Mouse (Mus musculus): ENCODE results near the gene Katnbl1. TPM values are rescaled to one million over a fixed set of nuclear protein-coding genes. Genes with fewer than 3 reads are reported as not detected.
"Not testable (repeated sequence)": the region's sequence is repeated elsewhere in the genome, so short reads cannot be mapped to it uniquely, and the experiment has no call there.

Katnbl1 gene
- polyA plus RNA-seq, 1 experiment: 0.29 TPM

DNA sequence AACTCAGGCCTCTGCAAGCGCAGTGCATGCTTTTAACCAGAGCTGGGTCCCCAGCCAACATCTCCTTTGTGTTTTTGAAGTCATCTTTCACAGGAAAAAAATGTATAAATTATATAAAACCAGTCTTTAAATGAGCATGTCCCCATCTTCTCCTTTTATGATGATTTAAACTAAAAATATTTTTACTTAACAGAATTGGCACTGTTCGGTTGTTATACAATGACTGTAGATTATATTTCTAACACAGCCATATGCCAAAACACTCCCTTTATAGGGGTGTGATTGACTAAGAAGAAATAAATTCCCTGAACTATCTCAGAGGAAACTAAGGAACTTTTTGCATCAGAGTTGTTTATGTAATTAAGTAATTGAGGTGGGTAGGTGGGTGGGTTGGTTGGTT lies 53.5 kb downstream of the Katnbl1 start:
- H3K4me3 ChIP-seq (replicated peaks): no peak overlapping the region
- no peaks in the 10 kb centered on the region for H3K9me3 ChIP-seq (ENCODE audit: control insufficient read depth, low read length)
- H3K27me3 ChIP-seq (ENCODE audit: control insufficient read depth): no peaks in the 10 kb centered on the region
- H3K4me1 ChIP-seq (ENCODE audit: control insufficient read depth): peaks cover 20% of the 10 kb centered on the region
- TF ChIP-seq TAL1 (IDR thresholded peaks at IDR 0.05; ENCODE audit: low read length): no peak
- TF ChIP-seq GATA1 (IDR thresholded peaks at IDR 0.05; ENCODE audit: low read length): no peak
- no peaks in the 10 kb centered on the region; the same call in 1 of the 2 replicates for H3K36me3 ChIP-seq (ENCODE audit: control insufficient read depth)

DNA sequence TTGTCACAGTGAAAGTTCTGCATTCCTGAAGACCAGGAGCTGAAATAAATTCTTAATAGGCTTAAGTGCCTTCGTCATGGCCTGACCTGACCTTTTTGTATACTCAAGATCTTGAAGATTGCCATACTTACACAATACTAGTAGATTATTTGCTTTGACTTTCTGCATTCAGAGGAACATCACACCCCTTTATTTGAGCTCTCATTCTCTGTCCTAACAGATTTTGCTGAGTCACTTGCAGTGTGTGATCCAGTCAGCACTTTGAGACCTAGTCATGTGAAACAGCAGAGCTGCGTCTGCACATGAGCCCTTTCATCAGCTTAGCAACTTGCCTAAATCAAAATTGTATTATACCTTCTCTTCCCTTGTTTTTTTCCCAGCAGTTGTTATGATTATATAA lies 54.3 kb downstream of the Katnbl1 start:
- Histone ChIP-seq H3K27me3 (ENCODE audit: control insufficient read depth) (no peaks in the 10 kb centered on the region), H3K4me3 (replicated peaks) (no peak overlapping the region), H3K4me1 (ENCODE audit: control insufficient read depth) (peaks cover 13% of the 10 kb centered on the region), H3K9me3 (ENCODE audit: control insufficient read depth, low read length) (no peaks in the 10 kb centered on the region), H3K36me3 (ENCODE audit: control insufficient read depth) (no peaks in the 10 kb centered on the region)
- TF ChIP-seq TAL1 (IDR thresholded peaks at IDR 0.05; ENCODE audit: low read length): no peak
- TF ChIP-seq GATA1 (IDR thresholded peaks at IDR 0.05; ENCODE audit: low read length): no peak

- TF ChIP-seq GATA1 (IDR thresholded peaks at IDR 0.05; ENCODE audit: low read length) (no peak), TAL1 (IDR thresholded peaks at IDR 0.05; ENCODE audit: low read length) (no peak)
- Histone ChIP-seq H3K9me3 (ENCODE audit: control insufficient read depth, low read length) (no peaks in the 10 kb centered on the region), H3K36me3 (ENCODE audit: control insufficient read depth) (no peaks in the 10 kb centered on the region), H3K4me3 (replicated peaks) (no peak overlapping the region), H3K27me3 (ENCODE audit: control insufficient read depth) (no peaks in the 10 kb centered on the region), H3K4me1 (ENCODE audit: control insufficient read depth) (peaks cover 11% of the 10 kb centered on the region)
These were observed 57.3 kb downstream of the Katnbl1 start for GRCm38 (mm10) chr2:112436292-112436691.

DNA sequence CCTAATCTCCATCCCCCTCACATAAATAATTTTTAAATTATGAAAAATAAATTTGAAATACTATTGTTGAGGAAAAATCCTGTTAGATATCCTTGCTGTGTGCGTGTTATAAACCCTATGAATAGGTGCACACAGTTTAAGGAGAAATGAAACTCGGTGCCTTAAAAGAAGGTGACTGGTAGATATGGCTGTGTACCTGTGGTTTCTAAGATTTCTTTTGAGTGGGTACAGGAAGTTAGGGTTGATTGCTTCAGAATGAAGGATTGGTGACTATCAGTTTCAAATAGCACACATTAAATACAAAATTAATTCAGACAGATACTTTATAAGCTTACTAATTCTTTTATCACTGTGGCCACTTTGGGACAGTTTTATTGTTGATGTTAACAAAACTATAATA lies 58.6 kb downstream of the Katnbl1 start:
- Histone ChIP-seq H3K4me1 (ENCODE audit: control insufficient read depth) (peaks cover 11% of the 10 kb centered on the region), H3K36me3 (ENCODE audit: control insufficient read depth) (no peaks in the 10 kb centered on the region)
- no peak for TF ChIP-seq GATA1 (IDR thresholded peaks at IDR 0.05; ENCODE audit: low read length)
- TF ChIP-seq TAL1 (IDR thresholded peaks at IDR 0.05; ENCODE audit: low read length): no peak

GRCm38 (mm10) chr2:112443491-112443890 lies 64.5 kb downstream of the Katnbl1 start:
- Histone ChIP-seq H3K36me3 (ENCODE audit: control insufficient read depth) (no peaks in the 10 kb centered on the region), H3K4me3 (replicated peaks) (no peak overlapping the region), H3K27me3 (ENCODE audit: control insufficient read depth) (no peaks in the 10 kb centered on the region), H3K4me1 (ENCODE audit: control insufficient read depth) (no peaks in the 10 kb centered on the region), H3K9me3 (ENCODE audit: control insufficient read depth, low read length) (no peaks in the 10 kb centered on the region)
- no peak for TF ChIP-seq TAL1 (IDR thresholded peaks at IDR 0.05; ENCODE audit: low read length)
- TF ChIP-seq GATA1 (IDR thresholded peaks at IDR 0.05; ENCODE audit: low read length): no peak

More for the DNA sequence above, 58.6 kb downstream of the Katnbl1 start:
- Histone ChIP-seq H3K9me3 (ENCODE audit: control insufficient read depth, low read length) (no peaks in the 10 kb centered on the region), H3K27me3 (ENCODE audit: control insufficient read depth) (no peaks in the 10 kb centered on the region), H3K4me3 (replicated peaks) (no peak overlapping the region)

DNA sequence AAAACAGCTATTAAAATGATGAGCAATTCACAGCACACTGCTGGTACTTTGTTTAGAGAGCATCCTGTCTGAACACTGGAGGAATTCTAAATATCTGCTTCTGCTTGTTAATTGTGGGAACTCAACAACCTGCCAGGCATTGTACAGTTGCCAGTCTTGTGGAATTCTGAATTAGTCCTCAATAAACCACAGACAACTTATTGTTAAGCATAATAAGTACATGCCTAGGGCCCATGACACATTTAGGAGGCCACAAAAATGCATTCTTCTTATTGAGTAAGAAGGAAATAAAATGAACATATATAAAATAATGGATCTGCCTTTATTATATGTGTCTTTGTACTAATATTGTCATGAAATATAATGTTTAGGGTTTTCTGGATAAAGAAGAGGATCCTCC lies 66.5 kb downstream of the Katnbl1 start:
- Histone ChIP-seq H3K4me3 (replicated peaks) (no peak overlapping the region), H3K36me3 (ENCODE audit: control insufficient read depth) (no peaks in the 10 kb centered on the region), H3K4me1 (ENCODE audit: control insufficient read depth) (peaks cover 3% of the 10 kb centered on the region), H3K9me3 (ENCODE audit: control insufficient read depth, low read length) (no peaks in the 10 kb centered on the region), H3K27me3 (ENCODE audit: control insufficient read depth) (no peaks in the 10 kb centered on the region)
- TF ChIP-seq TAL1 (IDR thresholded peaks at IDR 0.05; ENCODE audit: low read length) (no peak), GATA1 (IDR thresholded peaks at IDR 0.05; ENCODE audit: low read length) (no peak)

DNA sequence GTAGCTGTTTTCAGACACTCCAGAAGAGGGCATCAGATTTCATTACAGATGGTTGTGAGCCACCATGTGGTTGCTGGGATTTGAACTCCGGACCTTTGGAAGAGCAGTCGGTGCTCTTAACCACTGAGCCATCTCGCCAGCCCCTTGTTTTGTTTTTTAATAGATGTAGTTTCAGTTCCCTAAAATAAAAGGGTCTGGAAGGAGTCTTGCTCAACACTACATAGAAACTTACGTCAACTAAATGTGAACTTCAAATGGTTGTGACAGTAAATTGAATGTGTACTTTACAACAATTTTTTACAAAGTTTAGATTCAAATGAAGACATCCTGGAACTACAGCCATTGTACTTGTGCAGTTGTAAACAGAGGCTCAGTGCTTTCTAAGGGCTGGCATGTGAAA lies 69.0 kb downstream of the Katnbl1 start:
- peaks cover 15% of the 10 kb centered on the region for H3K4me1 ChIP-seq (ENCODE audit: control insufficient read depth)
- not testable (repeated sequence) for H3K27me3 ChIP-seq (ENCODE audit: control insufficient read depth); H3K36me3 ChIP-seq (ENCODE audit: control insufficient read depth); H3K9me3 ChIP-seq (ENCODE audit: control insufficient read depth, low read length); H3K4me3 ChIP-seq (replicated peaks)

DNA sequence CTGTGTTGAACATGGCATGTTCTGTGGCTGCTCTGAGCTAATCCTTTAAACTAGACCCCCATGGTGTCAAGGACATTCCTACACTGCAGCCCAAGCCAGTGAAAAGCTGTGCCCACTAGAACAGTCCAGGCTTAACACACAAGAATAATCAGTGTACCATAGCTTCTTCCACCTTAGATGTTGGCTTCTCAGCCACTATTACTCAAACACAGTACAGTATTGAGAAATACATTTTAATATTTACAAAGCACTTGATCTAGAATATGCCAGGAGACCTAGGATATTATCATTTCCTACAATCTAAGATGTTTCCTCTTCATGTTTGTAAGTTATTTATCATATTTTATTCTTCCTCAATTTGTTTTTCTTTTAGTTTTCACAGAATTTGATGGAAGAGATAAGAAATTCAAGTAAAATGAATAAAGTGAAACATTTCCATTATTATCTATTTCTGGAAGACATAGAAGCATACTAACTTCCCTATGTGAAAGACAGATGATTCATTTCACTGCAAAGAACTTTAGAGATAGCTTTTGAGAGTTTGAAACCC lies 69.6 kb downstream of the Katnbl1 start:
- H3K4me1 ChIP-seq (ENCODE audit: control insufficient read depth): peaks cover 16% of the 10 kb centered on the region
- no peaks in the 10 kb centered on the region for H3K36me3 ChIP-seq (ENCODE audit: control insufficient read depth)
- no peak overlapping the region for H3K4me3 ChIP-seq (replicated peaks)
- H3K27me3 ChIP-seq (ENCODE audit: control insufficient read depth): no peaks in the 10 kb centered on the region
- no peaks in the 10 kb centered on the region for H3K9me3 ChIP-seq (ENCODE audit: control insufficient read depth, low read length)
- TF ChIP-seq TAL1 (IDR thresholded peaks at IDR 0.05; ENCODE audit: low read length) (no peak), GATA1 (IDR thresholded peaks at IDR 0.05; ENCODE audit: low read length) (no peak)

DNA sequence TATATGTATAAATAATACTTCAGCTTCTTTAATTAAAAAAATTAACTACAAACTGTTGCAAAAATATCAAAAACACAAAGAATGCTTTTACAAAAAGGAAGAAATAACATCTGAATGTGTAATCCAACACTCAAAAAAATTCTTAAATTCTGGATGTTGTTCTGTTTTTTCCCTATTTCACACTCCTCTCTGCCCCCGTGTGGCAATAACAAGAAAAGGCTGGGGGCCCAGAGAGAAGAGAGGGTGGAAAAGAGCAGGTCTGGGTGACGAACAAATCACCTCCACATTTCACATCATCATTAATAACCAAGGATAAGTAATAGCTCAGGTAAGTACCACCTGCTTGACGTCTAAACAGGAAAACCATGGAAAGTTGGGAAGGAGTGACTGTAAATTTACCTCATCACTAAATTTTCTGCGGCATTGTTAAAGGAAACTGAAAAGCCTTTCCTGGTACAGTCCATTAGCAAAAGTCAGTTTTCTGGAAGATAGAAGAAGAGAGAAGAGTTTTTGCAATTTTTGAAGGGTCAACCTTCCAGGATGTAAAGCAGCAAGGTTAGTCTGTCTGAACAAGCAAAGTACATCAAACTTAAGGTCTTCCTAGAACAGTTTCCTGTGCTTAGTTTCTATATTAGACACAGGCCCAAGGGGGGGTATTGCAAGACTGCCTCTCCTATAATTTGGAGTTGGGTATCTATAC lies 70.7 kb downstream of the Katnbl1 start:
- TF ChIP-seq GATA1 (IDR thresholded peaks at IDR 0.05; ENCODE audit: low read length) (no peak), TAL1 (IDR thresholded peaks at IDR 0.05; ENCODE audit: low read length) (no peak)
- no peak overlapping the region for H3K4me3 ChIP-seq (replicated peaks)
- no peaks in the 10 kb centered on the region for H3K27me3 ChIP-seq (ENCODE audit: control insufficient read depth)
- no peaks in the 10 kb centered on the region for H3K9me3 ChIP-seq (ENCODE audit: control insufficient read depth, low read length)
- peaks cover 22% of the 10 kb centered on the region for H3K4me1 ChIP-seq (ENCODE audit: control insufficient read depth)
- H3K36me3 ChIP-seq (ENCODE audit: control insufficient read depth): no peaks in the 10 kb centered on the region

DNA sequence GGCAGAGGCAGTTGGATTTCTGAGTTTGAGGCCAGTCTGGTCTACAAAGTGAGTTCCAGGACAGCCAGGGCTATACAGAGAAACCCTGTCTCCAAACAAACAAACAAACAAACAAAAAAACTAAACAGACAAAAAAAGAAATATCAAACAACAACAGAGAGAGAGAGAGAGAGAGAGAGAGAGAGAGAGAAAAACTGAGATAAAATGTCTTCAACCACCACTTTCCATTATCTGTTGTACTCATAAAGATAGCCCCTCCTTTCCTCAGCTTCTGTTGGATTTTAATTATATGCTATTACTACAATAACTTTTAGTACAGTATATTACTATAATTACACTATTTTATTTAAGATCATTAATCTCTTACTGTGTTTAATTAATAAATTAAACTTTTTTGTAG lies 73.5 kb downstream of the Katnbl1 start:
- H3K36me3 ChIP-seq (ENCODE audit: control insufficient read depth); H3K9me3 ChIP-seq (ENCODE audit: control insufficient read depth, low read length); H3K27me3 ChIP-seq (ENCODE audit: control insufficient read depth); H3K4me3 ChIP-seq (replicated peaks): not testable (repeated sequence)
- peaks cover 36% of the 10 kb centered on the region for H3K4me1 ChIP-seq (ENCODE audit: control insufficient read depth)

Measured in erythroblast, embryonic 14.5 days (primary cell).